Mouse (Mus musculus): ENCODE data around the gene Smug1.

- no peak for TF ChIP-seq CTCF (IDR thresholded peaks at IDR 0.05; ENCODE audit: low read depth, low read length)
- TF ChIP-seq POLR2A (IDR thresholded peaks at IDR 0.05; ENCODE audit: borderline replicate concordance, low read depth, low read length): no peak
These were observed 11.9 kb upstream of the Smug1 start for GRCm38 (mm10) chr15:103178767-103179166.
